9 mouse cellular contexts compared by ENCODE assay signal in genomic region chr5:118981046-118981445, GRCm38 (mm10).
DNase-seq lines count a peak whose midpoint lies in the region; ATAC-seq and TF ChIP-seq lines count a peak whose summit lies in the region.
"Had no signal": no experiment of that assay in that cellular context is flagged by ENCODE, and none has a peak within 500 bp of the region (broad histone marks: within the 10 kb centered on the region; RNA-seq: fewer than 3 reads in every experiment).

No protein-coding gene starts in this region.

- peak; percentile 27; the same call in 1 of the 2 replicates for ATAC-seq in midbrain, embryonic 13.5 days
- ATAC-seq in midbrain, postnatal 0 days (ENCODE audit: low FRiP score) = no peak
- peak; percentile 84 for ATAC-seq in kidney, embryonic 16.5 days (ENCODE audit: low FRiP score, low TSS enrichment)
- no peak for ATAC-seq in erythroblast, adult 5-6 weeks (replicated peaks; ENCODE audit: low FRiP score, poor library complexity, severe bottlenecking)

- H3K4me3 ChIP-seq in midbrain, embryonic 13.5 days (replicated peaks) = no peak overlapping the region
- H3K4me3 ChIP-seq in midbrain, postnatal 0 days (ENCODE audit: low read depth, low read length) = no peak overlapping the region
- no peak overlapping the region for H3K4me3 ChIP-seq in kidney, embryonic 16.5 days (ENCODE audit: low read length)
- H3K4me3 ChIP-seq: liver, embryonic 13.5 days had no signal

- H3K36me3 ChIP-seq in midbrain, embryonic 13.5 days = no peaks in the 10 kb centered on the region
- H3K36me3 ChIP-seq in midbrain, postnatal 0 days (ENCODE audit: insufficient read depth, low read length) = no peaks in the 10 kb centered on the region
- no peaks in the 10 kb centered on the region for H3K36me3 ChIP-seq in kidney, embryonic 16.5 days (ENCODE audit: insufficient read depth, low read length)
- H3K36me3 ChIP-seq: liver, embryonic 13.5 days had no signal

- H3K9me3 ChIP-seq in midbrain, embryonic 13.5 days = no peaks in the 10 kb centered on the region
- H3K9me3 ChIP-seq in midbrain, postnatal 0 days (ENCODE audit: low read length) = no peaks in the 10 kb centered on the region
- no peaks in the 10 kb centered on the region for H3K9me3 ChIP-seq in kidney, embryonic 16.5 days (ENCODE audit: low read length)
- H3K9me3 ChIP-seq: liver, embryonic 13.5 days had no signal

- H3K4me1 ChIP-seq in midbrain, embryonic 13.5 days (replicated peaks) = peaks cover 6% of the 10 kb centered on the region; the same call in 1 of the 2 replicates
- no peaks in the 10 kb centered on the region for H3K4me1 ChIP-seq in midbrain, postnatal 0 days (ENCODE audit: insufficient read depth, low read length)
- no peaks in the 10 kb centered on the region for H3K4me1 ChIP-seq in kidney, embryonic 16.5 days (ENCODE audit: insufficient read depth, low read length)
- H3K4me1 ChIP-seq: liver, embryonic 13.5 days had no signal

- no peak for TF ChIP-seq CTCF in midbrain, postnatal 0 days (IDR thresholded peaks at IDR 0.05)

- no peak overlapping the region for H3K9ac ChIP-seq in midbrain, embryonic 13.5 days (replicated peaks)
- no peak overlapping the region for H3K9ac ChIP-seq in midbrain, postnatal 0 days (replicated peaks; ENCODE audit: low read length, poor library complexity, severe bottlenecking)
- peak overlapping the region; percentile 18 for H3K9ac ChIP-seq in kidney, embryonic 16.5 days (replicated peaks; ENCODE audit: low read length)
- H3K9ac ChIP-seq: liver, embryonic 13.5 days had no signal

- H3K27ac ChIP-seq in midbrain, embryonic 13.5 days = 0 out of 2 replicates have a peak overlapping the region, but pooled peaks have one; percentile 3
- H3K27ac ChIP-seq in midbrain, postnatal 0 days (ENCODE audit: low read depth, low read length) = no peak overlapping the region
- no peak overlapping the region; the same call in 1 of the 2 replicates for H3K27ac ChIP-seq in kidney, embryonic 16.5 days (ENCODE audit: low read length)
- H3K27ac ChIP-seq: liver, embryonic 13.5 days had no signal

- no peak for DNase-seq in midbrain, postnatal 0 days (ENCODE audit: low spot score)
- DNase-seq in heart, adult 11 months = peak; percentile 99
- DNase-seq in retina, postnatal 1 day = peak; percentile 88
- no peak for DNase-seq in left cerebral cortex, adult 18-20 months (ENCODE audit: low spot score in 2 of 2)
- DNase-seq in cerebellum, postnatal 25 days = no peak
- DNase-seq: liver, embryonic 13.5 days had no signal

- 36% methylated on average over 16 of the region's 16 CpGs for WGBS in midbrain, embryonic 13.5 days
- WGBS in midbrain, postnatal 0 days = 50% methylated on average over 16 of the region's 16 CpGs
- WGBS in kidney, embryonic 16.5 days = 12% methylated on average over 16 of the region's 16 CpGs

- no peaks in the 10 kb centered on the region for H3K27me3 ChIP-seq in midbrain, embryonic 13.5 days
- no peaks in the 10 kb centered on the region for H3K27me3 ChIP-seq in midbrain, postnatal 0 days (ENCODE audit: insufficient read depth, low read length)
- peaks cover 4% of the 10 kb centered on the region; the same call in 1 of the 2 replicates for H3K27me3 ChIP-seq in kidney, embryonic 16.5 days (ENCODE audit: insufficient read depth, low read length)
- H3K27me3 ChIP-seq: liver, embryonic 13.5 days had no signal

- H3K4me2 ChIP-seq in midbrain, embryonic 13.5 days (replicated peaks) = no peak overlapping the region
- H3K4me2 ChIP-seq in midbrain, postnatal 0 days (ENCODE audit: low read depth, low read length, poor library complexity, severe bottlenecking) = no peak overlapping the region
- no peak overlapping the region for H3K4me2 ChIP-seq in kidney, embryonic 16.5 days (replicated peaks; ENCODE audit: low read depth, low read length)
- H3K4me2 ChIP-seq: liver, embryonic 13.5 days had no signal

Comparison
In these comparisons a context has a peak if more than half of its experiments do, and no peak if none do; other contexts are left out.
1. ATAC-seq: peak in midbrain, embryonic 13.5 days (single experiment) and kidney, embryonic 16.5 days (single experiment); none in midbrain, postnatal 0 days (single experiment) and erythroblast, adult 5-6 weeks (single experiment).
2. DNase-seq: peak in heart, adult 11 months (single experiment) and retina, postnatal 1 day (single experiment); none in midbrain, postnatal 0 days (single experiment), left cerebral cortex, adult 18-20 months (0 of 2) and cerebellum, postnatal 25 days (0 of 2).